Mouse (Mus musculus) hematopoietic stem cell, adult 5-6 weeks (primary cell): ENCODE measurements around the gene AF067063. TPM values are rescaled to one million over a fixed set of nuclear protein-coding genes. Genes with fewer than 3 reads are reported as not detected.

Experiments used
- ATAC-seq, 2 experiments: fragments of 125-278 bp in 1 of 2; replicated peaks in 1 of 2; 2 replicates each; pipeline ENCODE4 v1.8.0; 2016 to 2017; ENCODE audit warnings: inconsistent platforms in 2 of 2, mild to moderate bottlenecking in 2 of 2, moderate number of reproducible peaks in 2 of 2, low read depth in 1 of 2, moderate TSS enrichment in 1 of 2; ENCODE audit not compliant: low FRiP score in 2 of 2, poor library complexity in 2 of 2, severe bottlenecking in 2 of 2, insufficient read depth in 1 of 2, low TSS enrichment in 1 of 2
- total RNA-seq: library from RNA; stranded (forward); fragments of 172-1452, 232-1000 nt; gene quantifications from 2 replicates; pipeline ENCODE4 v1.2.3, GENCODE M21; 2017

AF067063 gene
- total RNA-seq, 1 experiment from 2014 or later = not detected

GRCm38 (mm10) chr13:119789851-119790717, 39.9 kb downstream of the AF067063 start:
- ATAC-seq = peak; percentile 55 to 70

GRCm38 (mm10) chr13:119783581-119783980, 46.4 kb downstream of the AF067063 start:
- no peak for ATAC-seq

Other genes with a start within 250 kb of the AF067063 start
- gene Ccl28, start 206.4 kb downstream of the AF067063 start, total RNA-seq = 0.35 and 1.5 TPM in 2 replicates
- 38.3 and 42.3 TPM in 2 replicates for gene Hmgcs1, start 139.8 kb downstream of the AF067063 start, total RNA-seq
- gene Nim1k, start 74.3 kb downstream of the AF067063 start, total RNA-seq = 4.4 and 4.6 TPM in 2 replicates
- 63.1 and 68.4 TPM in 2 replicates for gene Zfp131, start 39.3 kb downstream of the AF067063 start, total RNA-seq
- not detected in 2 replicates for gene D13Ertd608e, start 5.8 kb upstream of the AF067063 start, total RNA-seq
- not detected in 2 replicates for gene Tcstv1, start 64.6 kb upstream of the AF067063 start, total RNA-seq
- gene Gm21761, start 99.1 kb upstream of the AF067063 start, total RNA-seq = not detected in 2 replicates
- not detected in 2 replicates for gene B020031M17Rik, start 120.6 kb upstream of the AF067063 start, total RNA-seq
- not detected in 2 replicates for gene Gm36079, start 196.8 kb upstream of the AF067063 start, total RNA-seq
- 3.9 and 8.6 TPM in 2 replicates for gene Gm21188, start 222.0 kb upstream of the AF067063 start, total RNA-seq